Mouse (Mus musculus) right cerebral cortex, postnatal 10 days (tissue): ENCODE measurements around the gene Ttbk1.
"Not testable (repeated sequence)": the region's sequence is repeated elsewhere in the genome, so short reads cannot be mapped to it uniquely, and the experiment has no call there.

Source experiments
- DNase-seq, 2 experiments: peaks; one replicate each; pipeline ENCODE4 v3.0.0; 2021; ENCODE audit warnings: low spot score in 2 of 2

Ttbk1 gene

DNA sequence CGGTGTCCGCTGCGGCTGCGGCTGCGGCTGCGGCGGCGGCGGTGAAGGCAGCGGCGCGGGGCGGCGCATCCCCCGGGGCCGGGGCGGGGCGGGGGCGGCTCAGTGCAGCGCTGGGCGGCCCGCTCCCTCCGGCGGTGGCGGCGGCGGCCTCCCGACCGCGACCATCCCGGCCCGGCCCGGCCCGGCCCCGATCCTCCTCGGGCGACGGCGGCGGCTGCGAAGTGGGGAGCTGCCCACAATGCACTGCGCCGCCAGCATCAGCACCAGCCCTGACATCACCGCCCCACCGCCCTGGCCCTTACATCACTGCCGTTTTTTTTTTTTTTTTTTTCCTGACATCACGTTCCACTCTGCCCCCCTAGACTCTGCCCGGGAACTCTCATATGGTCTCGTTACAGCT is at the start of gene Ttbk1:
Gene Ttbk1 (minus strand): TSS at position 245 of the 400 bp plus-strand sequence.
- peak; percentile 84 to 85 for DNase-seq

DNA sequence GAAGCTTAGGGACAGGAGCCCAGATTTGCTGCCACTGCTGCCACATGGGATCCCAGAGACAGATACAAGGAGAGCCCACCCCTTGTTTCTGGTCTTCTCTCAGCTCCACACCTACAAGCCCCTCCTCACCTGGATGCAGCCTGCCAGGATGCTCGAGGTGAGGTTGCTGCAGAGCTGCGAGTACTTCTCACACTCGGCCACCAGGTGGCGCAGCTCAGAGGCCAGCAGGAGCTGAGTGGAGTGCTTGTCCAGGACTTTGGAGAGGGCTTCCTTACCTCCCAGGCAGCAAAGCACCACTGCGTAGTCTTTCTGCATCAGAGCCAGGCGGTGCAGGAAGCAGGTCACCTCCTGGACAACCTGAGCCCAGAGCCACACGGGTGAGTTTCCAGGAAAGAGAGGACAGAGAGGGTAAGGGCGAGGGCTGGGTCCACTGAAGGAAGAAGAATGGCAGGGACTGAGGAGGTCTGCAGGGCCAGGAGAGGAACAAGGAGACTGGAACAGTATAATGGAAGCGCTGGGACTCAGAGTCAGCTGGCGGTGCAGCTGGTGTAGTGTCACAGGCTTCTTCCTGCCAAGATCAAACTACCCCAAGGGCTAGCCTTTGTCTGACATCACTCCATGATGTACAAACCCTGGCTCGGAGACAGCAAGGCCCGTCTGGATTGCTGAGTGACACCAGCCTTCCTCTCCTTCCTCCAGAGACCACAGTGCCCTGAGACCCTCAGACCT is 38.3 kb upstream of the Ttbk1 start:
- peak; percentile 64 to 81 for DNase-seq

DNA sequence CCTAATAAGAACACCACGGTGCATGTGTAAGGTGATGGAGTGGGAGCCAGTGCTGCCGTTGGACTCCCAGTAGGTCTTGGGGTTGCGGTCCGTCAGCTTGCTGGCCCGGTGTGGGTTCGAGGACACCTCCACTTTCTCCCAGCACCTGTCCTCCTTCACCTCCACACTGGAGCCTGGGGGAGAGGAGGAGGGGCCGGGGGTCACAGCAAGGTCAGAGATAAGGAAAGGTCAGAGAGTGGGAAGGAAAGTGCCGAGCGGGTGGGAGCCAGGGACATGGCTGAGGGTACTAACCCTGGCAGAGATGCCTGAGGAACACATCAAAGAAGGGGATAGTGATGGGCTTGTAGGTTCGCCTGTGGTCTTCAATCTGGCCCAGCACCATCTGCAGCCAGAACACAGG is 37.6 kb upstream of the Ttbk1 start:
- DNase-seq, result peak in 1 of 2 experiments; percentile 28

DNA sequence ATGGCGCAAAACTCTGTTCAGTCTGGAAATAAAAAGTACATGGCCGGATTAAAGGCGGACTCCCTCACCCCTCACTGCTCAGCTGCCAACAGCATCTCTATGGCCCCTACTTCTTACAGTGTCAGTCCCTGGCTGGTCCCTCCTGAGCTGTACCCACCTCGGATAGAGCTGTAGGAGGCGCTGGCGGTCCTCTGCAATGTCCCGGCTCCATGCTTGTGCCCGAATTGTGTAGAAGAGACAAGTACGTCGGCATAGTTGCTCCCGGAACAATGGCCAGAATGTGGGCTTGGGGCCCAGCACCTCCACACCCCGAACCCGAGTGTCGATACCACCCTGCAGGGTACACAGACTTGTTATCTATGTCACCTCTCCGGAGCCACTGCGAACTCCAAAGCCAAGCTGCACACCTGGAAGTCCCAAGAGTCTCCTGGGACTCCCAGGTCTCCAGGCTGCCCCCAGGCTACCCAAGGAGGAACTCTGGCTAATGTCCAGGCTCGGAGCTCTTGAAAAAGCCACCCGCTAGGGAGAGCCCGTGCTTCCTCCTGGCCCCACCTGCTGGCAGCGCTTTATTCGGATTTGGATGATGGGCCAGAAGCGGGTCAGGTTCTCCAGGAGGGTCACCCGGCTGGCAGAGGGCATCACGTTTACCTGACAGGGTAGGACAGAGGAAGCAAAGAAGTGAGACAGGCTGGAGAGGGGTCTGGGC is 34.6 kb upstream of the Ttbk1 start:
- DNase-seq, result peak in 1 of 2 experiments; percentile 28

DNA sequence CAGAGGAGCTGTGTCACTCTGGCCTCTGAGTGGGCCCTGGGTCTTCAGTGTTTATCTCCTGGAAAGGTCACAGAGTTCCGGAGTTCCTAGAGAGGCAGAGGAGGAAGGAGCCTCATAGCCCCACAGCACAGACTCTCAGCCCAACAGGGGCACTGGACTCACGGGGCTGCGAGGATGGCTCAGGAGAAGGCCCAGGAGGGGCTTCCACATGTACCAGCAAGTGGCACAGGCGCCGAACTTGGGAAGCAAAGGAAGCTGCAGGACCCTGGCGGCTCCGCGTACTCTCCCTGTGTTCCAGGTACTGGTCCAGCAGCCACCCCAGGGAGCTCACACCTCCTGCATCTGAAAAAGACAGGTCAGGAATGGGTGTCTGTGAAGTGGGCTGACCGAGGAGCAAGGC is 33.7 kb upstream of the Ttbk1 start:
- DNase-seq, result no peak

DNA sequence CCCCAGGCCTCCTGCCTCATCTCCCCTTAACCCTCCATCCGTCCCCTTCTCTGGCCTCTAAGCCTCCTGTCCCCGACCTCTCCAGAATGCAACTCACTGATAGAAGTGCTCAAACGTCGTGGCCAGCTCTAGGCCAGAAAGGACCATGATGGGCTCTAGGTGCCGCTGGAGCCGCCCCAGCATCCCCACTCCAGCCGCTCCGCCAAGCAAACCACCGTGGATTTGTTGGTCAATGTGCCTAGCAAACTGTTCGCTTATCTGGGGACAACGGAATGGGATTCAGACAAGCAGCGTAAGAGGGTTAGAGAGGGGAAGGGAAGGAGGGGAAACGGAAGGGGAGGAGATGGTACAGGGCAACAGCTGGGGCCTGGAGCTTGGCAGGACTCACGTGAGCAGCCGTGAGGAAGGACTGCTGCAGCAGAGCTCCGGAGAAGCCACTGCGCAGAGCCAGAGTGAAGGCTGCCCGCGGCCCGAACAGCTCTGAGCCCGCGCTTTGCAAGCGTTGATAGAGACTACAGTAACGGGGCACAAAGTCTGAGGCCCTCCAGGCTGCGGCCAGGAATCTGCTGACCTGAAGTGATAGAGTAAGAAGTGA is 33.0 kb upstream of the Ttbk1 start:
- DNase-seq, result no peak

DNA sequence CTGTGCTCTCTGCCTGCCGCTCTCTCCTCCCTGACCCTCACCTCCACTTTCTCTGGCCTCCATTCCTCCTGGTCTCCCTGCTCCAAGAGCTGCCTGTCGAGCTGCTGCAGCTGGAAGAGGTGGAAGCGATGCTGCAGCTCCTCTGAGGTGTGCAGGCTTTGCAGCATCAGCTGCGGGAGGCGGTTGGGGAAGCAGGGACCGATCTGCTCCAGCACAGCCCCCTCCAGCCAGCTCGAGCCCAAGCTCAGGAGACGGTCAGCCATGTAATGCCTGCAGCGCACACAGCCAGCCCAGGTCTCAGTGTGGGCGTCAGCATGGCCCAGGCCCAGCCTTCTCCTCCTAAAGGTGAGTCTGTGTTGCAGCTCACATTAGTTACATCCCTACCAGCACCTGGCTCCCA is 32.5 kb upstream of the Ttbk1 start:
- no peak for DNase-seq

DNA sequence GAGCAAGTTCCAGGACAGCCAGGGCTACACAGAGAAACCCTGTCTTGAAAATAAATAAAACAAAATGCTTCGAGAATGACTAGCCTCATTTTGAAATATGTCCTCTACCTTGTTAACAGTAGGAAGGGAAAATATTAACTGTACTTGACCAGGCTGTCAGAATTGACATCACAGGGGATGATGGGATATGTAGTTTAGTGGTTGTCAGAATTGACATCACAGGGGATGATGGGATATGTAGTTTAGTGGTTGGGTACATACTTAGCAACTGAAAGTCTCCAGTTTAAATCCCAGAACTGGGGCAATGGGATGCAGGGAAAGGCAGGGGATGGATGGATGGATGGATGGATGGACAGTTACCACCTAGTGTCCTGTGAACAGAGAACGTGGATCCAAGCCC is 25.9 kb upstream of the Ttbk1 start:
- no peak for DNase-seq

DNA sequence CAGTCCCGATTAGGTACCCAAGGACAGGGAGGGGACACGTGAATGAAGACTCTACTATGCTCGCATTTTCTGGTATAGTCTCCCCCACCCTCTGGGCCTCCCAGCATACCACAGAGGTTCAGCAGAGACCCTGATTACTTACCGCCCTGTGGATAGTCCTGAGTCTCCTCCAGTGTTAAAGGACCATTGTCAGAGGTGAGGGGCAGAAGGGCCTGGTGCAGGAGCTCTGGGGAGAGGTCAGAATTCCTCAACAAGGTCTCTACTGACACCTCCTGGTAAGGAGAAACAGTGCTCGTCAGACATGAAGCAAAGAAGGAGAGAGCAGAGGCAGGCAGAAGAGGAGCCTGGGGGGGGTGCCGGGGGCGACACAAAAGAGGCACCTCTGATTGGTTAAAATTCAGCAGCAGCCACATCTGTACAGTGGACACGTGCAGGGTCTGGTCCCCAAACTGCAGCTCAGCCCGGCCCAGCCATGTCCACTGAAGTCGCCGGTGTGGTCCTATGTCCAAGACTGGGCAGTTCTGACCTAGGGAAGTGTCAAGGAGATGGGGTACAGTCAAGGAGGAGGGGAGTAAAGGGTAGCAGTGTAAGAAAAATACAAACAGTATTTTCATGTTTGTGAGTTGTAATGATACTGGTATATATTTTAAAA is 23.7 kb upstream of the Ttbk1 start:
- no peak for DNase-seq

DNA sequence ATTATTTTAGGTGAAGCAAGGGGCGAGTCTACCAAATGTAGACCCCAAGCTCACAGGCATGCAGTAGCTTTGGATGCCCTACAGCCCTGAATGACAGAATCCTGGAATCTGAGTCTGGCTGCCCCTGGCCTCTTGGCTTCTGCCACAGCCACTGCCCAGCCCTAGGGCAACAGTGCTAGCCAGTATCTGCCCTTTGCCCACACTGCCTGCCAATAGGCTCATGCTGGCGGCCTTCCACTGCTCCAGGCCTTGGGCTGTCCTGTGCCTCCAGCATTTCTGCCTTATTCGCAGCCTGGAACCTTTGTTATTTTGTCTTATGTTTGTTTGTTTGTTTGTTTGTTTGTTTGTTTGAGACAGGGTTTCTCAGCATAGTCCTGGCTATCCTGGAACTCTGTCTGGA is 18.1 kb upstream of the Ttbk1 start:
- no peak for DNase-seq

DNA sequence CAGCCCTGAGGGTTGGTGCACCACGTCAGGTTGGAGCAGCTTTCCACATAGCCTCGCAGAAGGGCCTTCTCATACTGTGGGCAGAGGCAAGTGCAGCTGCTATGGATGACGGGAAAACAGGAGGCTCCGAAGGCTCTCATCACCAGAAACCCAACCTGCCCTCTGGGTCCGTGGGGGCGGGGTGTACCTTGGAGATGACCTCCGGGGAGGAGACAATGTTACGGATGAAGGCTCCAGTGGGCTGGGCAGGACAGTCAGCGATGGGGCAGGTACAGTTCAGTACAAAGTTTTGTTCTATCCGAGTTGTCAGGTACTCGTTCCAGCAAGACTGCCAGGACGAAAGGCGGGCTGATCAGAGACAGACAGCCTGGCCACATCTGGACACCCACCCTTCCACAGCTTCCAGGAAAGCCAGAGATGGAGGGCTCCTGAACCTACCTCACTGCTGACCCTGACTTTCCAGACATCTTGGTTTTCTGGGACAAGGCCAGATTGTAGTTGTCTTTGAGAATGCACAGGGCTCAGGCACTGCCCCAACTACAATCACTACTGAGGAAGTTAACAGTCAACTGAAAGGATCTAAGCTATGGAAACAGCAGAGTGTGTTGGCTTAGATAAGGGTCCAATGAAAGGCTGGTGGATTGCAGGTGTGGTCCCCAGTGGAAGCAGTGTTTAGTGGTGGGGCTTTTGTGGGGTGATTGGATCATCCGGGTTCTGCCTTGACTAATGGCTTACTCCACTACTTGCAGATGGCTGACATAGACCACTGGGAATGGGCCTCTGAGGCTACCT is 16.6 kb upstream of the Ttbk1 start:
- DNase-seq, result no peak

DNA sequence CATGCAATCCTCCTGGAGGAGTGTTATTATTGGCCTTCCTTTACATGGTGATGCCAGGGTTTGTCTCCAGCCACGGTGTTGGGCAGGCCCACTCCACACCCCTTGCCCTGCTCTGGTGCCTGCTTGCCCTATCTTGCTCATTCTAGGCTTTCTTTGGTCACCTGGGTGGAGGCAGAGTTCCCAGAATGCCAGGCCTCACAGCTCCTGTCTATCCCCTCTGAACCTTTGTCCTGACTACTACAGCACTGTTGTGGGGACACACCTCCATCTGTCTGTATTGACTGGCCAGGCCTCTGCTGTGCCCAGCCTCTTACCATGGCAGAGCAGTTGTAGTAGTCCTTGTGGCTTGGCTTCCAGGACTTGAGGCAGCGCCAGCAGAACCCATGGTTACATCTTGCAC is 15.3 kb upstream of the Ttbk1 start:
- DNase-seq, result no peak

DNA sequence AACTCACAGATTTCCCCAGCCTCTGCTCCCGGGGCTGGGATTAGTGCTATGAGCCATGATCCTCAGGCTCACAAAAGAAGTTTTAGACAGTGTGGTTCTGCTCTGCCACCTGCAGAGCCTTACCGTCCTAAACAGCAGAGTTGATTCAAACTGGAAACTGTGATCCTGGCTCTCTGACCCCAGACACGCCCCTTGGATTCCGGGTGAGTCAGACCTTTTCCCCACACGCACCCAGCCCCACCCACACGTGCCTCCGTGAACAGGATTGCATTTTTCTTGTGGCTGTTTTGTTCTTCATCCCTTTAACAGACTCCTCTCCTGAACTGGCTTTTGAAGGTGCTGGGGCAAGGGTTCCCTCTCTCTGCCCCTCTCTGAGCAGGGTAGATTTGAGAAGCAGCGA is 10.5 kb upstream of the Ttbk1 start:
- no peak for DNase-seq

DNA sequence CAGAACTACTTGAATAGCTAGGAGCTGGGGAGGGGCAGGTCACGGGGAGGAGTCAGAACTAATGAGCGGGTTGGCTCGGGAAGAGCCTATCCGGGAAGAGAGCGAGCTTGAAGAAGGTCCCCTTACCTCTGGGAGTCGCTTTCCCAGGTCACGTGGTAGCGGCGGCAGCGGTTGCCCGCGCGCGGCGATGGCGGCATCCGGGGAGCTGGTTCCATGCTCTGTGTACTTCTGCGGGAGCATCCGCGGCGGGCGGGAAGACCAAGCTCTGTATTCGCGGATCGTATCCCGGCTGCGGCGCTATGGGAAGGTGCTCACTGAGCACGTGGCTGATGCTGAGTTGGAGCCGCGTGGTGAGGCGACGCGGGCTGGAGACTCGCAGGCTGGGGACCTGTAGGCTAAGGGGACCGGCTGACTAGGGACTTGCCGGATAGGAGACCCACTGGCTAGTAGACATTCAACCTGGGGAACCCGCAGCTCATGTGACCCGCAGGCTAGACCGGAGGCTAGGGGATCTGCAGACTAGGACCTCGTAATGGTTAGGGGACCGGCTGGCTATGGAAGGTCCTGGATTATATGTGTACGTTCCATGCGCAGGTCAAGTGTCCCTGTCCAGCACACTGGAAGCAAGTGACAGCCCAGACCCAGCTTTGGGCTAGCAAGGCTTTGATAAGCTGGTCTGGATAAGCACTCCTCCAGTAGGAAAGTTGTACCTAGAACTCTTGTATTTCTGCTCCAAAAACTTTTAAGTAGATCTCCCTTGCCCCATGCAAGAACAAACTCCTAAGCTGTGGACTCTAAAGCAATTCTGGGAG is 9.4 kb upstream of the Ttbk1 start, which contains the start of gene Dnph1:
Gene Dnph1 (plus strand): TSS at position 89 of the 812 bp plus-strand sequence.
- DNase-seq, result peak; percentile 91 to 93

DNA sequence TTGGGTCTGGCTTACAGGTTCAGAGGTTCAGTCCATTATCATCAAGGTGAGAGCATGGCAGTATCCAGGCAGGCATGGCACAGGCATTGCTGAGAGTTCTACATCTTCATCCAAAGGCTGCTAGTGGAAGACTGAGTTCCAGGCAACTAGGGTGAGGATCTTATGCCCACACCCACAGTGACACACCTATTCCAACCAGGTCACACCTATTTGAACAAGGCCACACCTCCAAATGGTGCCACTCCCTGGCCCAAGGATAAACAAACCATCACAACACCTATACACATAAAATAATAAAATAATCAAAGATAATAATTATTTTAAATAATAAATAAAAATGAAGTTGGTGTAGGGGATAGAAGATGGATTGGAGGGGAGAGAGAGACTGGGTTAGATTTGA is 8.6 kb upstream of the Ttbk1 start:
- DNase-seq, result not testable (repeated sequence)

DNA sequence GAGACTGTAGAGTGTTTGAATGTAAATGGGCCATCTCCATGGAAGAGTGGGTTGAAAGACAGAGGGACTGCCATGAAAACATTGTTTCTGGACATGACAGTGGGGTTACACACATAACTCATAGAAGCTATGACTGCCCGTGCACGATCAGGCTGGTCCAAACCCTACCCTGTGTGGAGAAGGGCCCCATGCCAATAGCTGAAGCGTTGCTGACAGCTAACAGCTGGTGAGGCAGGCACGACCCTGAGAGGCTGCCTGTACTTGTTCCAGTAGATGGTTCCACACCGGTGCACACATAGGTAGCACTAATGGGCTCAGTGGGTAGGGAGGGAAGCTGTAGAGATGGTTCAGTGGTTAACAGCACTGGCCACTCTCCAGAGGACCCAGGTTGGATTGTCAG is 8.0 kb upstream of the Ttbk1 start:
- DNase-seq, result no peak

DNA sequence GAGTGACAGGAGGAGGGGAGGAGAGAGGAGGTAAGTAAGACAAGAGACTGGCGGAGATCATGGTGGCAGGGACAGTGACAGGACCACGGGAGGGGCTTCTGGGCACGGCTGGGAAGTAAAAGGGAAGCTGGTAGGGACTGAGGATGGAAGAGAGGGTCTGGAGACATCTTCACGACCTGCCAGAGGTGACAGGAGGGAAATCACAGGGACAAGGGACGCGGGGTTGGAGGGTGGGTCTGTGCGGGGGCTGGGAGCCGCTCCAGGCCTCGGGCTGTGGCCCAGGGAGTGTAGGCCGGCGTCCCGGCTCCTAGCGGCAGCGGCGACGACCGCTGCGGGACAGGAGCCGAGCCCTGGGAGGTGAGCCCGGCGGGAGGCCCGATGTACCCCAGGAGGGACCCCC is 480 bp downstream of the Ttbk1 start:
- DNase-seq, result peak in 1 of 2 experiments; percentile 42

DNA sequence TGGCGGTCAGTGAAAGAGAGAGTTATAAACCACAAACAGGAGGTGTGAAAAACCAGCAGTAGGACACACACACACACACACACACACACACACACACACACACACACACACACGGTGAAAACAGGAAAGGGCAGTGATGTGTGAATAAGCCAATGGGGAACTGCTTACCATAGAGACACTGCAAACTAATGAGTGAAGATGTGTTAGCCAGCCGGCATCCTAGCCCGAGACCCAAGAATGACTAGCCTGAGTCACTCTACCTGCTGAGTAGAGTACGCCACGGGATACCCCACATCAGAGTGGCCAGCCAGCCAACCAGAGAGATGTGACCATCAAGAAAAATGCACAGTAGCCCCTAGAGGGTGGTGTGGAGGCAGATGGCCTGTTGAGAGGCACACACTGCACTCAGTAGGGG is 3.0 kb downstream of the Ttbk1 start:
- no peak for DNase-seq

DNA sequence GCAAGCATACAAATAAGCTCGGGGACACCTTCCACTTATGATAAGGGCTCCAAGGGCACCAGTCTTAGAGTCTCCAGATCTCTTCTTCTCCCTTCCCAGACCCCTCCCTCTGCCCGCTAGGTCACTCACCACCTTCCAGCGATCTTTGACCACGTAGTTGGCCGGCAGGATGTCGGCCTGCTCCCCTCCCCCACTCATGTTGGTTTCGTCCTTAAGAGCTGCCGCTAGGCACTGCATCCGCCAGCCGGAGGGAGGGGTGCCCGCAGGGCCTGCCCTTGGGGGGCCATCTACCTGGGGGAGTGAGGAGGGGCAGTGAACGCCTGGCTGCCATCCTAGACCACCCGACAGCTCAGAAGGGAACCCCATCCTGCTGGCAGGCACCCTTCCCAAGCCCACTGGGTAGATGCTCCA is 3.4 kb downstream of the Ttbk1 start:
- DNase-seq, result peak in 1 of 2 experiments; percentile 61

DNA sequence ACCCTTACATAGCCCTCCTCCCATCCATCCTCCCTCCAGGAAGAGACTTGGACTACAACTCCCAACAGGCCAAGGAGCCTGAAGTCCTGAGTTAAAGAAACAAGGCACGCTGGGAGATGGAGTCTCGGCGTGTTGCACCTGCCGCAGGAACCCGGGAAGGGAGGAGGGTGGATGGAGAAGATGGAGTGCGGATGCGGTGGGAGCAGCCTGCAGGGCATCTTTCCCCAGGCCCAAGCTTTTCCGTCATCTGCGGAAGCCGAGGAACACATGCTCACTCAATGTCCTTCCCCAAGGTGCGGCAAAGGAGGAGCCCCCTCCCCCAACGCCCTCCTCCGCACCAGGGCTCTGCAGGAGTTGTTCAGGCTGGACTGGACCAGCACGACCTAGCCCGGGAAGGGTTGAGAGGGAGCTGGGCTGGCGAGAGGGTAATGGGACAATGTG is 3.9 kb downstream of the Ttbk1 start:
- DNase-seq, result peak; percentile 75 to 80

DNA sequence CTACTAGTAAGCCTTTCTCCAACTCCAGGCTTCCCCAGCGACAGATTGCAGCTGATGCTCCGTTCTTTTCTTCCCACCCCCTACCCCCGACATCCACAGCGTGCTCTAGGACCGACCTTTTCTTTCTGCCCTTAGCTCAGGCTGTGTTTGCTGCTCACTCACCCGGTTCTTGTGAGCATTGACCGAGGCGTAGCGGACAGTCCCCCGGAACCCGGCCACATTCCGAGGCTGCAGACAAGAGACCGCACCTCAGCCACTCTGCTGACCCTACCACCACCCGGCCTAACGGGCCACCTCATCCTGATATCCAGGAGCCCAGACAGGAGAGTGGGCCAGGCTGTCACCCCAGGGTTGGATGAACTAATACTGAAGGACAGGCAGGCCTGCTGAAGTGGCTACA is 10.2 kb downstream of the Ttbk1 start:
- DNase-seq, result no peak
